Mouse (Mus musculus) frontal cortex, postnatal 36 days (tissue): ENCODE results near the gene Rasal1.

Experiments used
- DNase-seq, 2 experiments: peaks; one replicate each; pipeline ENCODE4 v3.0.0; 2022; ENCODE audit warnings: low spot score in 2 of 2

Rasal1 gene

GRCm38 (mm10) chr5:120721005-120721404 is 72.4 kb downstream of the Rasal1 start:
- DNase-seq, result no peak

GRCm38 (mm10) chr5:120725811-120726455 is 77.3 kb downstream of the Rasal1 start:
- no peak for DNase-seq
